Mouse (Mus musculus) megakaryocyte, embryonic 14.5 days (primary cell): ENCODE measurements around the gene Ppp1r18.

ENCODE experiments used
- FLI1 ChIP-seq: IDR thresholded peaks from 2 replicates; pipeline ENCODE4 v1.6.1; 2012; ENCODE audit warnings: low read length, inconsistent platforms, mixed read lengths
- GATA1 ChIP-seq: IDR thresholded peaks from 3 replicates; pipeline ENCODE4 v1.6.1; 2012; ENCODE audit warnings: mixed read lengths, low read length, inconsistent platforms, borderline replicate concordance

DNA sequence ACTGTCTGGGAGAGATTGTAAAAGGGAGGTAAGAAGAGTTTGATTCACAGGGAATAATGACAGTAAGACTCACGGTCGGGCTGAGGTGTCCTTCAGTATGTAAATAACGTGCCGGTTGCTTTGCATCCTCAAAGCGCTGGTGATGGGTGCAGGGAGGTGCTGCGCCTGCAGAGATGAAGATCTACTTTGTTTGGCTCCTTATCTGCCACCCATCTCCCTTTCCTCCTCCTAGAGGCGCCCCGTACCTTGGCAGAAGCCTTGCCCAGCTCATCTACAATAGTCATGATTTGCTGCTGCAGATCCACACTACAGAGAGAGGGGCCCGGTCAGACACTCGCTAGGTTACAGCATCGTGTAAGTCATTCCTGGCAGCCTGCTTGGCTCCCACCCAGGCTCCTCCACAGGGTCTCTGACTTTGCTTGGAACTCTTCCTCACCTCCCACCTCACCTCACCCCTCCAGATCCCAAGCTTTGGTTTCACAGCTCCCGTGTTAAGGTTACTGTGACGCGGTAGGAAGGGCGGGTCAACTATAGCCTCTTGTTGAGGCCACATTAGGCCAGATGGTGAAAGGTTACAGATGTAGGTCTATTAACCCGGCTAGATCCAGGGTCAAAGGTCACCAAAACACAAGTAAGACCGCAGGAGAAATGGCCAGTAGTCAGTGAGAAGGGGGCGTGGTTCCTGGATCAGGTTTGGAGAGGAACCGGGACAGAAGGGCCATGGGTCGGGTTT is 44.0 kb downstream of the Ppp1r18 start:
- TF ChIP-seq GATA1 = no peak
- no peak for TF ChIP-seq FLI1
